Mouse (Mus musculus): ENCODE measurements around the gene Car5a. TPM values are rescaled to one million over a fixed set of nuclear protein-coding genes. Genes with fewer than 3 reads are reported as not detected.
A peak's percentile ranks its signal among the peaks of the same experiment; 100 is the strongest.

The Car5a gene
- polyA plus RNA-seq, 1 experiment from 2014 or later = 0.12 TPM

GRCm38 (mm10) chr8:121938732-121939131 lies 6.0 kb downstream of the Car5a start:
- H3K27ac ChIP-seq = no peak overlapping the region
- DNase-seq (ENCODE audit: low spot score) = no peak
- H3K27me3 ChIP-seq (ENCODE audit: insufficient read depth, poor library complexity, severe bottlenecking) = no peaks in the 10 kb centered on the region
- H3K36me3 ChIP-seq = no peaks in the 10 kb centered on the region
- 87% methylated on average over 7 of the region's 7 CpGs for WGBS
- no peak overlapping the region for H3K4me3 ChIP-seq
- H3K9me3 ChIP-seq = no peaks in the 10 kb centered on the region
- peaks cover 26% of the 10 kb centered on the region for H3K4me1 ChIP-seq (replicated peaks)

- Histone ChIP-seq H3K4me3 (no peak overlapping the region), H3K4me1 (replicated peaks) (peaks cover 26% of the 10 kb centered on the region), H3K36me3 (no peaks in the 10 kb centered on the region), H3K27ac (no peak overlapping the region), H3K9me3 (no peaks in the 10 kb centered on the region), H3K27me3 (ENCODE audit: insufficient read depth, poor library complexity, severe bottlenecking) (no peaks in the 10 kb centered on the region)
- WGBS = 73% methylated on average over 14 of the region's 14 CpGs
- no peak for DNase-seq (ENCODE audit: low spot score)
Measured at GRCm38 (mm10) chr8:121936391-121936790, 8.3 kb downstream of the Car5a start.

GRCm38 (mm10) chr8:121935341-121936294 lies 9.1 kb downstream of the Car5a start:
- peak overlapping the region; percentile 54; the same call in 1 of the 2 replicates for H3K27ac ChIP-seq
- WGBS = 55% methylated on average over 12 of the region's 12 CpGs
- H3K9me3 ChIP-seq = no peaks in the 10 kb centered on the region
- peak; percentile 29 for DNase-seq (ENCODE audit: low spot score)
- H3K4me1 ChIP-seq (replicated peaks) = peaks cover 26% of the 10 kb centered on the region
- no peak overlapping the region for H3K4me3 ChIP-seq
- no peaks in the 10 kb centered on the region for H3K27me3 ChIP-seq (ENCODE audit: insufficient read depth, poor library complexity, severe bottlenecking)
- H3K36me3 ChIP-seq = no peaks in the 10 kb centered on the region

- H3K9me3 ChIP-seq = no peaks in the 10 kb centered on the region
- no peaks in the 10 kb centered on the region for H3K36me3 ChIP-seq
- no peak for DNase-seq (ENCODE audit: low spot score)
- H3K4me3 ChIP-seq = no peak overlapping the region
- peaks cover 26% of the 10 kb centered on the region for H3K4me1 ChIP-seq (replicated peaks)
- H3K27me3 ChIP-seq (ENCODE audit: insufficient read depth, poor library complexity, severe bottlenecking) = no peaks in the 10 kb centered on the region
- peak overlapping the region; percentile 54 for H3K27ac ChIP-seq
Measured at GRCm38 (mm10) chr8:121934923-121935322, 9.8 kb downstream of the Car5a start.

GRCm38 (mm10) chr8:121934506-121934905 lies 10.2 kb downstream of the Car5a start:
- H3K36me3 ChIP-seq = no peaks in the 10 kb centered on the region
- H3K27me3 ChIP-seq (ENCODE audit: insufficient read depth, poor library complexity, severe bottlenecking) = no peaks in the 10 kb centered on the region
- DNase-seq (ENCODE audit: low spot score) = peak; percentile 44
- H3K4me3 ChIP-seq = no peak overlapping the region
- peaks cover 26% of the 10 kb centered on the region for H3K4me1 ChIP-seq (replicated peaks)
- H3K9me3 ChIP-seq = no peaks in the 10 kb centered on the region
- 39% methylated on average over 4 of the region's 4 CpGs for WGBS
- H3K27ac ChIP-seq = peak overlapping the region; percentile 54

- 87% methylated on average over 14 of the region's 14 CpGs for WGBS
- H3K27ac ChIP-seq = no peak overlapping the region
Measured at GRCm38 (mm10) chr8:121932668-121933520, 11.8 kb downstream of the Car5a start.

GRCm38 (mm10) chr8:121932026-121932667 lies 12.6 kb downstream of the Car5a start:
- Histone ChIP-seq H3K36me3 (no peaks in the 10 kb centered on the region), H3K4me1 (replicated peaks) (peaks cover 26% of the 10 kb centered on the region), H3K27me3 (ENCODE audit: insufficient read depth, poor library complexity, severe bottlenecking) (no peaks in the 10 kb centered on the region), H3K4me3 (no peak overlapping the region), H3K9me3 (no peaks in the 10 kb centered on the region), H3K27ac (no peak overlapping the region)
- DNase-seq (ENCODE audit: low spot score) = no peak
- 84% methylated on average over 12 of the region's 12 CpGs for WGBS

More at GRCm38 (mm10) chr8:121932668-121933520, 11.8 kb downstream of the Car5a start:
- Histone ChIP-seq H3K4me3 (no peak overlapping the region), H3K4me1 (replicated peaks) (peaks cover 26% of the 10 kb centered on the region), H3K9me3 (no peaks in the 10 kb centered on the region), H3K36me3 (no peaks in the 10 kb centered on the region), H3K27me3 (ENCODE audit: insufficient read depth, poor library complexity, severe bottlenecking) (no peaks in the 10 kb centered on the region)
- no peak for DNase-seq (ENCODE audit: low spot score)

- no peaks in the 10 kb centered on the region for H3K27me3 ChIP-seq (ENCODE audit: insufficient read depth, poor library complexity, severe bottlenecking)
- H3K4me3 ChIP-seq = no peak overlapping the region
- 84% methylated on average over 7 of the region's 7 CpGs for WGBS
- H3K9me3 ChIP-seq = no peaks in the 10 kb centered on the region
- H3K4me1 ChIP-seq (replicated peaks) = peaks cover 23% of the 10 kb centered on the region
- H3K27ac ChIP-seq = no peak overlapping the region
- no peak for DNase-seq (ENCODE audit: low spot score)
- H3K36me3 ChIP-seq = no peaks in the 10 kb centered on the region
Measured at GRCm38 (mm10) chr8:121931571-121931970, 13.1 kb downstream of the Car5a start.

GRCm38 (mm10) chr8:121930047-121930446 lies 14.7 kb downstream of the Car5a start:
- 84% methylated on average over 4 of the region's 4 CpGs for WGBS
- Histone ChIP-seq H3K4me1 (replicated peaks) (peaks cover 8% of the 10 kb centered on the region), H3K27ac (no peak overlapping the region)

GRCm38 (mm10) chr8:121927316-121927715 lies 17.4 kb downstream of the Car5a start:
- WGBS = 50% methylated on average over 8 of the region's 8 CpGs
- peak; percentile 31 for DNase-seq (ENCODE audit: low spot score)

More at GRCm38 (mm10) chr8:121930047-121930446, 14.7 kb downstream of the Car5a start:
- no peaks in the 10 kb centered on the region for H3K36me3 ChIP-seq
- H3K4me3 ChIP-seq = no peak overlapping the region
- no peak for DNase-seq (ENCODE audit: low spot score)
- no peaks in the 10 kb centered on the region for H3K27me3 ChIP-seq (ENCODE audit: insufficient read depth, poor library complexity, severe bottlenecking)
- H3K9me3 ChIP-seq = no peaks in the 10 kb centered on the region

GRCm38 (mm10) chr8:121926266-121926665 lies 18.4 kb downstream of the Car5a start:
- WGBS = 70% methylated on average over 8 of the region's 8 CpGs
- Histone ChIP-seq H3K36me3 (no peaks in the 10 kb centered on the region), H3K9me3 (no peaks in the 10 kb centered on the region), H3K27me3 (ENCODE audit: insufficient read depth, poor library complexity, severe bottlenecking) (no peaks in the 10 kb centered on the region), H3K4me3 (no peak overlapping the region), H3K4me1 (replicated peaks) (peaks cover 15% of the 10 kb centered on the region), H3K27ac (no peak overlapping the region)
- DNase-seq (ENCODE audit: low spot score) = no peak

More at GRCm38 (mm10) chr8:121927316-121927715, 17.4 kb downstream of the Car5a start:
- Histone ChIP-seq H3K4me1 (replicated peaks) (peaks cover 4% of the 10 kb centered on the region; the same call in 1 of the 2 replicates), H3K9me3 (no peaks in the 10 kb centered on the region), H3K27me3 (ENCODE audit: insufficient read depth, poor library complexity, severe bottlenecking) (no peaks in the 10 kb centered on the region), H3K27ac (no peak overlapping the region), H3K4me3 (no peak overlapping the region), H3K36me3 (no peaks in the 10 kb centered on the region)

- Histone ChIP-seq H3K27me3 (ENCODE audit: insufficient read depth, poor library complexity, severe bottlenecking) (no peaks in the 10 kb centered on the region), H3K27ac (no peak overlapping the region), H3K4me3 (no peak overlapping the region), H3K4me1 (replicated peaks) (peaks cover 20% of the 10 kb centered on the region), H3K36me3 (no peaks in the 10 kb centered on the region), H3K9me3 (no peaks in the 10 kb centered on the region)
- 33% methylated on average over 10 of the region's 10 CpGs for WGBS
- DNase-seq (ENCODE audit: low spot score) = peak; percentile 84
Measured at GRCm38 (mm10) chr8:121925624-121926023, 19.1 kb downstream of the Car5a start.
